Mouse (Mus musculus) layer of hippocampus, postnatal 10 days (tissue): ENCODE data around the gene Il2rb. TPM values are rescaled to one million over a fixed set of nuclear protein-coding genes. Genes with fewer than 3 reads are reported as not detected.

Experiments
- DNase-seq, 2 experiments: peaks; one replicate each; pipeline ENCODE4 v3.0.0; 2021; ENCODE audit warnings: low spot score in 2 of 2
- long read RNA-seq: library from polyadenylated mRNA; stranded (forward); transcript quantifications from one replicate; pipeline ENCODE4 v2.0.0, GENCODE M21; 2023
- total RNA-seq, 2 experiments: library from RNA; stranded (reverse); gene quantifications; 2 replicates each; pipeline ENCODE4 v1.2.3; 2021

Il2rb gene
- under 1 TPM in 1 of 2 experiments, not detected in 1; 0.11 TPM for total RNA-seq
- long read RNA-seq, partial matches to known transcripts, result 0 of 1 reads
- long read RNA-seq, other reads (novel, unspliced or antisense), result 1 of 1 reads

DNA sequence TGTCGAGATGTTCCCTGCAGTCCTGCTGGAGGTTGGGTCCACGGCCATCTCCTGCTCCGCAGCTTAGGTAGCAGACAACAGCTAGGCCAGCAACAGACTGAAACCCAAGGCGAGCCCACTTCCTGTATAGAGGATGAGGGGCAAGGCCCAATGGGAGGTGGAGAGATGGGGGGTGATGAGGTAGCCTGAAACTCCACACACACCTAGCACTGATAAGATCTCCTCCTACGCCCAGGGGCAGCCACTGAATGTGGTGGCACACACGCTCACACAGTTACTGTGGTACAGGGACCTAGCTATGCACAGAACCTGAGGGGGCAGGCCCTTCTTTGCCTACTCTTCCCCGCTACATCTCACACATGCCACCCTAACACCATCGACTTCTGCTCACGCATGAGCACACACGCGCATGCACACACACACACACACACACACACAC lies at the start of gene Il2rb:
Il2rb (minus strand) TSS at position 304 of the 439 bp plus-strand sequence.
- no peak for DNase-seq

GRCm38 (mm10) chr15:78544561-78545001 lies 49.5 kb upstream of the Il2rb start, which contains the start of gene Sstr3:
Gene Sstr3, minus strand, starts transcription at chr15:78544685.
- DNase-seq, result peak in 1 of 2 experiments; percentile 45

DNA sequence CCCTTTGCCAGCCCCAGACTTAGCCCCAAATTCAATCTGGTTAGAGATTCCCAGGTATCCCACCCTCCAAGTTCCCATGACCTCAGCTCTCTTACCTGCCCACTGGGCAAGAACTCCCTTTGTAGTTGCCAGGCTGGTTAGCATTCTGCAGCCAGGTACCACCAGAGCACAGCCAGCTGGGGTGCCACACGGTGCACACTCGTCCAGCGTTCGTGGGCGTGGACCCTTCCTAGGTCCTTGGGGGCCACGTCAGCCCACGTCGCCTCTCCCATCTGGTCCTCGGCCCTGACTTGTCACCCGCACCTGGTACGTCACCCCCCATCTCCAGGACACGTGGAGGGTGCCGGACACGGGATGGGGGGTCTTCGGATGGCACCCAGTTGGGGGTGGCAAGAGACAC lies 49.0 kb upstream of the Il2rb start:
- no peak for DNase-seq

- no peak for DNase-seq
These were observed 47.8 kb upstream of the Il2rb start for GRCm38 (mm10) chr15:78542767-78543303.

DNA sequence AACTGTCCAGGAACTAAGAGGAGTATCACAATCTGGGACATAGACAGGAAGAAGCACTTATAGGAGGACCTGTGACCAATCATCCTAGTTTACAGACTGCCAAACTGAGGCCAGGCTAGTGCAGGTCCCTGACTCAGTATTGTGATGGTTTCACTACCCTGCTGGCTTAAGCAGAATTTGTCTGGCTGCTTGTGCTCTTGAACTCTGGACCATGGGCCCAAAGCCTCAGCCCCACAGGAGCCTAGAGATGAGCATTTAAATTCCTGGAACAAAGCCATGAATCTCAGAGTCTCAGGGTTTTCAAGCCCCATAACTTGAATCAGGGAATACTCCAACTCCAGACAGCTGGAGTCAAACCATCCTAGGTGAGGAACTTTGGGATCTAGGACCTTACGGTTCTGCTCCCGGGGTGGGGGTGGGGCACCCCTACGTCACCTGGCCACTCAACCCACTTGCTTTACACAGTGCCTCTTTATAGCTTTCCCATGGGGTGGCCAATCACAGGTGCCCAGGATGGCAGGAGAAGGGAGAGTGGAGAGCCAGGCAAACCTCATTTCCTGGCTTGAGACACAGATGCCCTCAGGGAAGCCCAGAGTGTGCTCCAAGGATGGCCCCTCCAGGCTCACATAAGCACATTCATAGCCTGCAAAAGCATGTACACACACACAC lies 47.2 kb upstream of the Il2rb start:
- DNase-seq, result no peak

DNA sequence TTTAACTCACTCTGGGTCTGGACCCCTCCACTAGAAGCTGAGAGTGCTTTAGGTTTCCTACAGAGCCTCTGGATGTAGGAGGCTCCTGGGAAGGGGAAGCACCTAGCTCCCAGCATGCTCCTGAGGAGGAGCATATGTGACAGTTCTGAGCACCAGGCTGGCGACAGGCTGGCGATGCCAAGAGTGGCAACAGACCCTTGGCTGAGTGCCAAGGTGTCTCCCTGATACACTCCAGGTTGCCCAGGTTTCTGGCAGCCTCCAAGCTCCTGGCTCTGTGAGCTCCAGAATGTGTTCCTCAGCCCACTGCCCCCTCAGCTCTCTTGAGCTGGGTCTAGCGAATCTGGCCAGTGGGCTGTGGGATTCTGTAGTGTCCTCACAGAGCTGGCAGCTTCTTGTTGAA lies 46.5 kb upstream of the Il2rb start:
- no peak for DNase-seq

DNA sequence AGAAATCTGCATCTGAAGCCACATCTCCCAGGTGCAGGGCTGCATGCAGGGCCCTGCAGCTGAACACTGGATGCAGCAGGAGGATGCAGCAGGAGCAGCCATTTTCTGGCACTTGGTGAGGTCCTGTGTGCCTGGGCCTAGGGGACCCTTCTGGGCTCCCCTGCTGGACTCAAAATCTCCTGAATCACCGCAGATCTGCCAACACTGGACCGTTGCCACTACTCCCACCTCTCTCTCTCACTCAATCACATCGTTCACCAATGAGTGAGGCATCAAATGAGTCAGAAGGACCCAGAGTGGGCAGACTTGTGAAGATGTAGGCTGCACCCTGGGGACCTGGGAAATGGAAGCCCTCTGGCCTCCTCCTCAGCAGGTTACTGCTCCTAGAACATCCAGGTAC lies 46.0 kb upstream of the Il2rb start:
- no peak for DNase-seq

DNA sequence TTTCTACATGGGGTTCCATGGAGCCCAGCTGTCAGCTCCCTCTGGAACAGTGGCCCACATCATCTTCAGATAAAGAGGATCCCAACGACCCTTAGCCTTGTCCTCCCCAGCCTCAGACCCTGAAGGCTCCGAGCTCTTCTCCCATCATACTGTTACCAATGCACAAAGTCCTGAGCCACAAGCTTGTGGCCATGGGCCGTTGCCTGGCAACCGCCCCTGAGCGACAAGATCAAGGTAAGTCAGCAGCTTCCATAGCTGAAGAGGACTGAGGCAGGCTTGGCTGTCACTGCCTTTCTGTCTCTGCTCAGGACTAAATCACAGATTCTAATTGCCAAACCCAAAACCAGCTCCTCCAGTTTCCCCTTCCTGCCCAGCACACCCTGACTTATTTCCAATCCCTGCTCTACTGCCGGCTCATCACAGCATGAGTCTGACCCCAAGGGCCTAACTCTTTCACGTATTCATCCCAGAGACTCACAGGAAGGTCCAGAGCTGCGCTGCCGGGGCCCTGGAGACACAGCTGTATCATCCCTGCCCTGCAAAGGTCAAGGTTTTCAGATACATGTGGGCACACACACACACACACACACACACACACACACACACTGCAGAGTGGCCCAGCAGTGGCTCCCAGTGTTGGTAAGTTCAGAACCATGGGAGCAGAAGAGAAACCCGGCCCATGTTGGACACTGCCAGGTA lies 40.8 kb upstream of the Il2rb start:
- DNase-seq, result no peak

DNA sequence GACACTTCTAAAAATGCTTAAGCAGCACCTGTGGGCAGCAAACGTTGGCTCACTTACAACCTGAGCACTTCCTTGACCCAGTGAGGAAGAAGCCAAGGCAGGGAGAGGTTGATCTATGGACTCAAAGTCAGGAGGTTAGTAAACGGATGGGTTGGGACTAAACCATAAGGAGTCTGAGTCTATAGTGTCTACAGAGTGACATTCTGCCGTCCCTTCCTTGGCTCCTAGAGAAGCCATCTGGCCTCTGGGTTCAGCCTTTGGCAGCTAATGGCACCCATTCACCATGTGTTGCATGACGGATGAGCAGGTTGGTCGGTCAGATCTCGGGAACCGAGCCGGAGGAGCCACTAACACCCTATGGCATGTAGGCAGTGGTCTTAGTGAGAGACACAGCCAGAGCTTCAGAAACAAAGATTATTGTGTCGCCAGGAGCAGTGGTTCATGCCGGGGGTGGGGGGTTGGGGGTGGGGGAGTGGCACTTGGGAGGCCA lies 38.3 kb upstream of the Il2rb start:
- DNase-seq, result no peak

DNA sequence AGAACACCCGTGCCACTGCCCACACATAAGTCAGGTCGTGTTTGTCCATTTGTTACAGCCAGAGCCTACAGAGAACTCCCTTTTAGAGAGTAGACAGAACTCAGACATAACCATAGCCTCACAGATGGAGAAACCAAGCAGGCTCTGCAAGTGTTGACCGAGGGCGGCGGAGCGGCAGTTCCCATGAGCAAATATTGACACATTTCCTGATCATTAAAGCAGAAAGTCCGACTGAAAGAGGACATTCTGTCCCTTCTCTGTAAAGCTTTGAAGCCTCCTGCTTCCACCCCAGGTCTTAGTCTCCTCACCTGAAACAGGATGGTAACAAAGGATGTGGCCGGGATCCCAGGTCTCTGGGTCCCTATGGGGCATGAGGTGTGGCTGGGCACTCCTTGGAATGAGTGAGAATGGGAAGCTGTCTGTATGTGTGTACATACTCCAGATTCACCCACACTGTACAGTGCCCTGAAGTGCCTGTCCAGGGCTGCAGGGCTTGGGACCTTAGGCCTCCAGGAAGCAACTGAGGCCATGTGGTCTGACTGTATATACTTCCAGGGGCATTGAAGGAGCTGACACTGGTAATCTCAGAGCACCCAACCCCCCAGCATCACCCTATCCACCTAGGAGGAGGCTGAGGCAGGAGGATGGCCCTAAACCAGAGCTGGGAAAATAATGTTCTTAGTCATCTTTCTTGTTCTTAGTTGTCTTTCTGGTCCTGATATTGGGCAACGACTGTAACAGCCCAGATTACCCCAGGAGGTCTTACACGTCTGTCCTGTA lies 37.7 kb upstream of the Il2rb start:
- DNase-seq, result no peak

GRCm38 (mm10) chr15:78531901-78532469 lies 36.9 kb upstream of the Il2rb start:
- peak; percentile 100 for DNase-seq

DNA sequence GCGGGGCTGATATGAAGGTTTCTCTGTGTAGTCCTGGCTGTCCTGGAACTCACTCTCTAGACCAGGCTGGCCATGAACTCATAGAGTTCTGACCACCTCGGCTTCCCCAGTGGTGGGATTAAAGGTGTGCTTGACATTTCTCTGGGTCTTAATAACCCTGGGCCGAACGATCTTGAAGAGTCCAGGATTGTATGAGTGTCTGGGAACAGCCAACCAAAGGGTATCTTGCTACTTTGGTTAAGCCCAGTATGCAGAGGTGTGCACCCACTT lies 36.3 kb upstream of the Il2rb start:
- no peak for DNase-seq

- DNase-seq, result peak in 1 of 2 experiments; percentile 42
These were observed 35.8 kb upstream of the Il2rb start, which contains the start of gene C1qtnf6 for GRCm38 (mm10) chr15:78530671-78531450. Gene C1qtnf6, minus strand, starts transcription at chr15:78531416.

- DNase-seq, result no peak
These were observed 35.1 kb upstream of the Il2rb start for GRCm38 (mm10) chr15:78530141-78530540.

DNA sequence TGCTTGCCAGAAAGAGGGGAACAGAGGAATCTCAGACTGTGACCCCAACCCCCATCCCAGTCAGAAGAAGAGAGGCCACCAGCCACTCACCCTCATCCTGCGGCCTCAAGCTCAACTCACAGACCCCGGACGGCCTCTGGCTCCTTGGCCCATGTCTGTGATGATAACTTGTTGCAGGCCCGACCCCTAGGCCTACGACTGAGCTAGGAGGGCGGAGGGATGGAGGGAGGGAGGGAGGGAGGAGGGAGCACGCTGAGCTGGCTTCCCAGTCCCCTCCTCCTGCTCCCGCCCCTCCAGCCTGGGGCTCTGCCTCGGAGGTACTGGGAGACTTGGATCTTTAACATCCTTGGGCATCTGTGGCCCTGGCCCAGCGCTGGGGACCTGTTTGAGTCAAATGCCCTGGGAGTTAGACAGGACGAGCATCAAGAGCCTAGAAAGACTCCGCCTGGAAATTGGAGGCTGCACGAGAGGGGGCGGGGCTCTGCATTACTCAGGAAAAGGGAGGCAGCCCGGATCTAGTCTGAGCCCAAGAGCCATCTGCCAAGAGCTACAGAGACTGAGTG lies 34.4 kb upstream of the Il2rb start:
- DNase-seq, result peak; percentile 74 to 80

GRCm38 (mm10) chr15:78528726-78529411 lies 33.8 kb upstream of the Il2rb start:
- no peak for DNase-seq

DNA sequence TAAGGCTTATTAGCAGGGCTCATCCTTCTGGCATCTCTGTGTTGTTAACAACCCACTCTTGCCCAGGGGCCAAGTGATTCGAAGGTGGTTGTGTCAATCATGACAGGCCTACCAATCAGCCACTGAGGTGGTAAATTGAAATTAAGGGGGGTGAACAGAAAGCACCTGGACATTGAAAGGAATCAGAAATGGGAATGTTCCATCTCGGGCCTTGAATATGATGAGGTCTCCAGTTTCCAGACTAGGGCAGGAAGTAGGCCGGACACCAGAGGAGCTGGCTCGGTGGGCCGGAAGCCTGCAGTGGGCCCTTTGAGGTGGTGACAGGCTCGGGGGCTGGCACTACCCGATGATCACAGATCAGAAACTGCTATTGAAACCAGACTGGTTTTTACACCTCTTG lies 32.9 kb upstream of the Il2rb start:
- DNase-seq, result peak; percentile 76 to 79

DNA sequence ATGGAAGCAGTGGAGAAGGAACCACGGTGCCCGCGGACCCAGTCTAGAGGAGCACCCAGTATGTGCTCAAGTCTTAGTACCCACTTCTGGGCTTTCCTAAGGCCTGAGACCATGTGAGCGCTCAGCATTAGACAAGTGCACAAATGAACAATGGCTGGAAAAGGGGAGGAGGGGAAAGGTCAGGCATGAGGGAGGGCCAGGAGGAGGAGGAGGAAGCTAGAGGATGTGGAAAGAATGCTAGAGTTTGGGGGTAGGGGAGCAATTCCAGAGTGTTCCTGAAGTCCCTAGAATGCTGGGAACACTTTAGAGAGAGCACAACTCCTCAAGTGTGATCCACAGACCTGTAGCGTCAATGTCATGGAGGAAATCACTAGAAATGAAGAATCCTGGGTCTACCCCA lies 29.1 kb upstream of the Il2rb start:
- no peak for DNase-seq

DNA sequence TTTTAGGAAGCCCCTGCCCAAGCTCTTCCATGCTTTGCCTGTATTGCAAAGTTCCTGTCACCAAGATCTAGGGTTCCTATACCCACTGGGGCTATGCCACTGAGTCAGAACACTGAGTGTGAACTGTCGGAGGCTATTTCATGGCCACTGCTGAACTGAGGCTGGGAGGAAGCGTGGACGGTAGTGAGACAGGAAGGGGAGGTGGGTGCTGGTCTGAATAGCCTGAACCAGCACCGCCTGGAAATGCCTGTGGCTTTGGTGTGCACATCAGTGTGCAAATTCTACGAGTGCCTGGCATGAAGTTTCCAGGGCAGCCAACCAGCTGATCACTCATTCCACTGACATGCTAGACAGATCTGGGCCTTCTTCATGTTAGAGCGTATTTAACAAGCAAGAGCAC lies 26.8 kb upstream of the Il2rb start:
- DNase-seq, result no peak
